In the genomic region with DNA sequence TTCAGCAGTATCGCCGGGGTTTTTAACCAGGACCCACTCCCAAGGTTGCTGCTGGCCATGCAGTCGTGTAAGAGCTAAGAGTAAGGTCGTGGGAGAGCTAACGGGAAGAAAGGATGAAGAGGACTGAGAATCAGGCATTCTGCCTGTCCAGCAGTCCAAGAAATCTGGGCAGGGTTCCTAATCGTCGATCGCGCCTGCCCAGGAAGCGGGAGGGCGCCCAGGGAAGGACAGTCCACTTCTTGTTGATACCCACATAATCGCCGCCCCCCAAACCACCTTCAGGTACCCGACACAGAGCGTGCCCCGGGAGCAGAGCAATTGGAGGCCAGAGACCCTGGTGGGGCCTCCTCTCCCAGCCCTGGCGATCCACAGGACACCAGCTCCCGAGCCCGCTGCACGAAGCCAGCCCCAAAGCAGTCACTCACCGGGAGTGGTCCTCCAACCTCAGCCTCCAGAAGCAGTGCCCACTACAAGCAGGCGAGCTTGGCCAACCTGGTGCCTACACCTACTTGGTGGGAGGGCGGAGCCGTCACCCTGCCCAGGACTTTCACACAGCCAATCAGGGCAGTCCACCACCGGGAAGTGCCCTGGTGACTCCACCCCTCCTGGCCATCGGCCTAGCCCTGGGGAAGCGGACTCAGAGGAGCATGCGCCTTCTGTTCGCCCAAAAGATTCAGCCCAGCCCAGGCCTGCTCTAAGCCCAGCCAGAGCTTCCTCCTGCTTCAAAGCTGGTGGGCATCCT, we compare ENCODE assay signal across 8 mouse cellular contexts. TPM values are rescaled to one million over a fixed set of nuclear protein-coding genes. Genes with fewer than 3 reads are reported as not detected.
DNase-seq lines count a peak whose midpoint lies in the region; ATAC-seq and TF ChIP-seq lines count a peak whose summit lies in the region.

Lipa (minus strand) TSS at position 534 of the 742 bp plus-strand sequence.

- H3K9ac ChIP-seq in heart, embryonic 15.5 days = peak within 1 kb of the TSS; percentile 71
- peak within 1 kb of the TSS; percentile 52 for H3K9ac ChIP-seq in liver, embryonic 14.5 days (replicated peaks)
- H3K9ac ChIP-seq in neural tube, embryonic 11.5 days (ENCODE audit: low read length) = peak within 1 kb of the TSS; percentile 66
- peak within 1 kb of the TSS; percentile 80 for H3K9ac ChIP-seq in stomach, postnatal 0 days (ENCODE audit: low read length)

- ATAC-seq in CD4-positive, CD25-positive, alpha-beta regulatory T cell, adult 4 months = peak; percentile 95
- peak; percentile 100 for ATAC-seq in heart, embryonic 15.5 days (replicated peaks; ENCODE audit: insufficient number of reproducible peaks, insufficient read depth, low FRiP score, low read depth)
- peak; percentile 100 for ATAC-seq in liver, embryonic 14.5 days (ENCODE audit: insufficient read depth)
- peak; percentile 100 for ATAC-seq in neural tube, embryonic 11.5 days (ENCODE audit: insufficient read depth, low FRiP score, low TSS enrichment)
- ATAC-seq in stomach, postnatal 0 days (ENCODE audit: low FRiP score, low TSS enrichment) = peak; percentile 100

- peaks cover 18% of the 10 kb centered on the region for H3K4me1 ChIP-seq in forebrain, embryonic 10.5 days
- H3K4me1 ChIP-seq in heart, embryonic 15.5 days (replicated peaks) = peaks cover 17% of the 10 kb centered on the region
- H3K4me1 ChIP-seq in liver, embryonic 14.5 days (replicated peaks; ENCODE audit: control insufficient read depth in 2 of 2, insufficient read depth in 2 of 2, low read length in 1 of 2) = peaks cover 4 to 6% of the 10 kb centered on the region in 2 experiments; a peak in 2 of 4 replicates
- no peaks in the 10 kb centered on the region for H3K4me1 ChIP-seq in neural tube, embryonic 11.5 days (ENCODE audit: control insufficient read depth, insufficient read depth, low read length)
- no peaks in the 10 kb centered on the region for H3K4me1 ChIP-seq in stomach, postnatal 0 days (replicated peaks; ENCODE audit: control insufficient read depth, insufficient read depth)

- peak; percentile 85 for DNase-seq in c-Kit-positive CD71-negative TER-119-negative erythroid progenitor cells, embryonic 14.5 days (ENCODE audit: low read depth)
- peak; percentile 88 for DNase-seq in forebrain, embryonic 10.5 days (ENCODE audit: extremely low spot score, low spot score)
- peak; percentile 97 to 99 for DNase-seq in kidney, postnatal 25 days
- DNase-seq in liver, embryonic 14.5 days (ENCODE audit: low read depth in 3 of 3, low spot score in 3 of 3) = peak; percentile 83 to 88 (median 84)
- peak; percentile 87 for DNase-seq in neural tube, embryonic 11.5 days (ENCODE audit: low spot score)
- peak; percentile 95 for DNase-seq in stomach, postnatal 0 days (ENCODE audit: low spot score)

- no peak for TF ChIP-seq EP300 in liver, embryonic 14.5 days (IDR thresholded peaks at IDR 0.05; ENCODE audit: low read depth)
- no peak for TF ChIP-seq EP300 in stomach, postnatal 0 days (optimal IDR thresholded peaks at IDR 0.05)

- H3K4me3 ChIP-seq in forebrain, embryonic 10.5 days = peak within 1 kb of the TSS; percentile 71
- H3K4me3 ChIP-seq in heart, embryonic 15.5 days = peak within 1 kb of the TSS; percentile 78
- H3K4me3 ChIP-seq in liver, embryonic 14.5 days (ENCODE audit: insufficient read depth in 1 of 2, low read depth in 2 of 2, low read length in 2 of 2) = peak within 1 kb of the TSS; percentile 65 to 69
- H3K4me3 ChIP-seq in neural tube, embryonic 11.5 days (ENCODE audit: low read depth, low read length) = peak within 1 kb of the TSS; percentile 61
- peak within 1 kb of the TSS; percentile 80 for H3K4me3 ChIP-seq in stomach, postnatal 0 days (ENCODE audit: low read depth, low read length)

- 0 out of 2 replicates have a peak, but pooled peaks cover 2% of the 10 kb centered on the region for H3K36me3 ChIP-seq in forebrain, embryonic 10.5 days (replicated peaks)
- peaks cover 2% of the 10 kb centered on the region; the same call in 1 of the 2 replicates for H3K36me3 ChIP-seq in heart, embryonic 15.5 days
- no peaks in the 10 kb centered on the region for H3K36me3 ChIP-seq in liver, embryonic 14.5 days (replicated peaks; ENCODE audit: control insufficient read depth, insufficient read depth, low read depth)
- no peaks in the 10 kb centered on the region for H3K36me3 ChIP-seq in neural tube, embryonic 11.5 days (ENCODE audit: control insufficient read depth, insufficient read depth, low read length)
- no peaks in the 10 kb centered on the region for H3K36me3 ChIP-seq in stomach, postnatal 0 days (ENCODE audit: control insufficient read depth, insufficient read depth, low read length)

- peak within 1 kb of the TSS; percentile 85 for H3K27ac ChIP-seq in forebrain, embryonic 10.5 days
- peak within 1 kb of the TSS; percentile 78 for H3K27ac ChIP-seq in heart, embryonic 15.5 days
- H3K27ac ChIP-seq in liver, embryonic 14.5 days = peak within 1 kb of the TSS; percentile 57
- no peak within 1 kb of the TSS for H3K27ac ChIP-seq in neural tube, embryonic 11.5 days (ENCODE audit: low read depth, low read length)
- H3K27ac ChIP-seq in stomach, postnatal 0 days (replicated peaks) = peak within 1 kb of the TSS; percentile 77

- under 1% methylated on average over 29 of the region's 29 CpGs for WGBS in forebrain, embryonic 10.5 days
- WGBS in heart, embryonic 15.5 days = under 1% methylated on average over 29 of the region's 29 CpGs
- under 1% methylated on average over 29 of the region's 29 CpGs for WGBS in liver, embryonic 14.5 days (ENCODE audit: insufficient replicate concordance)
- under 1% methylated on average over 29 of the region's 29 CpGs for WGBS in neural tube, embryonic 11.5 days
- under 1% methylated on average over 28 of the region's 29 CpGs for WGBS in stomach, postnatal 0 days

- peak within 1 kb of the TSS; percentile 86 for H3K4me2 ChIP-seq in heart, embryonic 15.5 days
- peak within 1 kb of the TSS; percentile 95 for H3K4me2 ChIP-seq in liver, embryonic 14.5 days (ENCODE audit: low read depth)
- H3K4me2 ChIP-seq in neural tube, embryonic 11.5 days (ENCODE audit: low read depth) = peak within 1 kb of the TSS; percentile 79
- H3K4me2 ChIP-seq in stomach, postnatal 0 days (replicated peaks; ENCODE audit: low read depth) = peak within 1 kb of the TSS; percentile 96

- TF ChIP-seq CTCF in liver, embryonic 14.5 days (IDR thresholded peaks at IDR 0.05; ENCODE audit: low read depth) = no peak
- TF ChIP-seq CTCF in stomach, postnatal 0 days (IDR thresholded peaks at IDR 0.05; ENCODE audit: low read depth) = no peak; the same call in 1 of the 2 replicates

- H3K9me3 ChIP-seq in forebrain, embryonic 10.5 days = no peaks in the 10 kb centered on the region
- no peaks in the 10 kb centered on the region for H3K9me3 ChIP-seq in heart, embryonic 15.5 days (replicated peaks)
- no peaks in the 10 kb centered on the region for H3K9me3 ChIP-seq in liver, embryonic 14.5 days (ENCODE audit: control insufficient read depth, low read length)
- H3K9me3 ChIP-seq in neural tube, embryonic 11.5 days (ENCODE audit: control insufficient read depth, low read length) = no peaks in the 10 kb centered on the region
- no peaks in the 10 kb centered on the region for H3K9me3 ChIP-seq in stomach, postnatal 0 days (ENCODE audit: control insufficient read depth, low read length)

- no peaks in the 10 kb centered on the region for H3K27me3 ChIP-seq in forebrain, embryonic 10.5 days (ENCODE audit: poor library complexity, severe bottlenecking)
- no peaks in the 10 kb centered on the region for H3K27me3 ChIP-seq in heart, embryonic 15.5 days
- H3K27me3 ChIP-seq in liver, embryonic 14.5 days (ENCODE audit: control insufficient read depth, insufficient read depth, low read length) = no peaks in the 10 kb centered on the region
- H3K27me3 ChIP-seq in neural tube, embryonic 11.5 days (ENCODE audit: control insufficient read depth, insufficient read depth, low read length) = no peaks in the 10 kb centered on the region
- H3K27me3 ChIP-seq in stomach, postnatal 0 days (ENCODE audit: control insufficient read depth, insufficient read depth, low read length) = no peaks in the 10 kb centered on the region

RNA-seq across cellular contexts. Expression of gene Lipa, which starts in this region (rescaled TPM):
- polyA plus RNA-seq in CD4-positive, CD25-positive, alpha-beta regulatory T cell, adult 4 months (2017; shearing (Covaris generic)) = 100 to 1,000 TPM; 100 to 102 TPM
- polyA plus RNA-seq in forebrain, embryonic 10.5 days (2016; fragmentation: Nextera tagmentation; extraction: Ambion mirVana) = 15.8 and 16.2 TPM in 2 replicates
- polyA plus RNA-seq in heart, embryonic 15.5 days (2015; fragmentation: Nextera tagmentation; extraction: Ambion mirVana) = 29.7 and 34.2 TPM in 2 replicates
- 19.3 and 22.7 TPM in 2 replicates for polyA plus RNA-seq in liver, embryonic 14.5 days (2012; rRNA removed)
- 40.4 and 44.2 TPM in 2 replicates for polyA plus RNA-seq in liver, embryonic 14.5 days (2014; fragmentation: Nextera tagmentation; extraction: Ambion mirVana)
- polyA plus RNA-seq in neural tube, embryonic 11.5 days (2014; fragmentation: Nextera tagmentation; extraction: Ambion mirVana) = 26.5 and 27.5 TPM in 2 replicates
- polyA plus RNA-seq in stomach, postnatal 0 days (2015; fragmentation: Nextera tagmentation; extraction: Ambion mirVana) = 18.1 and 19.1 TPM in 2 replicates
